Mouse (Mus musculus) activated CD4-positive, CD25-positive, alpha-beta regulatory T cell, adult 4 months (primary cell): ENCODE measurements around the gene Galntl6. TPM values are rescaled to one million over a fixed set of nuclear protein-coding genes. Genes with fewer than 3 reads are reported as not detected.
"Not testable (repeated sequence)": the region's sequence is repeated elsewhere in the genome, so short reads cannot be mapped to it uniquely, and the experiment has no call there.

Source experiments
- ATAC-seq: one replicate; pipeline ENCODE4 v1.8.0; 2017
- polyA plus RNA-seq, 2 experiments: library from polyadenylated mRNA; unstranded; fragments of 100-300 nt; shearing (Covaris generic); gene quantifications; one replicate each; pipeline ENCODE4 v1.2.1; 2017

Galntl6 gene
- polyA plus RNA-seq, 2 experiments from 2014 or later, result 0.09 TPM; not detected in 1

GRCm38 (mm10) chr8:58597834-58598233 is 314.6 kb downstream of the Galntl6 start:
- no peak for ATAC-seq

- no peak for ATAC-seq
These were observed 337.1 kb downstream of the Galntl6 start for GRCm38 (mm10) chr8:58575346-58575745.

GRCm38 (mm10) chr8:58568086-58568485 is 344.4 kb downstream of the Galntl6 start:
- ATAC-seq, result no peak

GRCm38 (mm10) chr8:58566115-58566514 is 346.3 kb downstream of the Galntl6 start:
- no peak for ATAC-seq

GRCm38 (mm10) chr8:58535781-58536180 is 376.7 kb downstream of the Galntl6 start:
- ATAC-seq, result no peak

- ATAC-seq, result no peak
These were observed 377.8 kb downstream of the Galntl6 start for GRCm38 (mm10) chr8:58534631-58535030.

GRCm38 (mm10) chr8:58523443-58523842 is 389.0 kb downstream of the Galntl6 start:
- no peak for ATAC-seq

GRCm38 (mm10) chr8:58521932-58522331 is 390.5 kb downstream of the Galntl6 start:
- no peak for ATAC-seq

GRCm38 (mm10) chr8:58510516-58510915 is 401.9 kb downstream of the Galntl6 start:
- ATAC-seq, result no peak

GRCm38 (mm10) chr8:58509051-58509450 is 403.4 kb downstream of the Galntl6 start:
- ATAC-seq, result no peak

- ATAC-seq, result no peak
These were observed 425.3 kb downstream of the Galntl6 start for GRCm38 (mm10) chr8:58487099-58487498.

- not testable (repeated sequence) for ATAC-seq
These were observed 449.1 kb downstream of the Galntl6 start for GRCm38 (mm10) chr8:58463342-58463741.

- no peak for ATAC-seq
These were observed 469.7 kb downstream of the Galntl6 start for GRCm38 (mm10) chr8:58442696-58443095.

- ATAC-seq, result no peak
These were observed 494.0 kb downstream of the Galntl6 start for GRCm38 (mm10) chr8:58418481-58418880.

- ATAC-seq, result no peak
These were observed 494.9 kb downstream of the Galntl6 start for GRCm38 (mm10) chr8:58417551-58417950.

- no peak for ATAC-seq
These were observed 515.9 kb downstream of the Galntl6 start for GRCm38 (mm10) chr8:58396500-58396899.

- ATAC-seq, result no peak
These were observed 516.6 kb downstream of the Galntl6 start for GRCm38 (mm10) chr8:58395879-58396278.

GRCm38 (mm10) chr8:58372389-58372788 is 540.1 kb downstream of the Galntl6 start:
- ATAC-seq, result no peak

- ATAC-seq, result no peak
These were observed 540.5 kb downstream of the Galntl6 start for GRCm38 (mm10) chr8:58371979-58372378.

GRCm38 (mm10) chr8:58331151-58331550 is 581.3 kb downstream of the Galntl6 start:
- ATAC-seq, result no peak

GRCm38 (mm10) chr8:58313482-58313881 is 599.0 kb downstream of the Galntl6 start:
- no peak for ATAC-seq

- ATAC-seq, result no peak
These were observed 621.0 kb downstream of the Galntl6 start for GRCm38 (mm10) chr8:58291487-58291886.

- ATAC-seq, result no peak
These were observed 622.4 kb downstream of the Galntl6 start for GRCm38 (mm10) chr8:58290080-58290479.

GRCm38 (mm10) chr8:58265485-58265884 is 647.0 kb downstream of the Galntl6 start:
- ATAC-seq, result no peak

GRCm38 (mm10) chr8:58258577-58259315 is 653.7 kb downstream of the Galntl6 start:
- no peak for ATAC-seq
